Mouse (Mus musculus) gastrocnemius, postnatal 4 days (tissue): ENCODE measurements around the gene Itpr2. TPM values are rescaled to one million over a fixed set of nuclear protein-coding genes. Genes with fewer than 3 reads are reported as not detected.

ENCODE experiments used
- DNase-seq, 2 experiments: peaks; one replicate each; pipeline ENCODE4 v3.0.0; 2021 to 2022; ENCODE audit warnings: low spot score in 2 of 2, mixed read lengths in 2 of 2
- total RNA-seq, 2 experiments: library from RNA; stranded (reverse); gene quantifications; 2 replicates each; pipeline ENCODE4 v1.2.3; 2021

Itpr2 gene
- total RNA-seq, 2 experiments from 2014 or later = 18.9 to 22.3 TPM

DNA sequence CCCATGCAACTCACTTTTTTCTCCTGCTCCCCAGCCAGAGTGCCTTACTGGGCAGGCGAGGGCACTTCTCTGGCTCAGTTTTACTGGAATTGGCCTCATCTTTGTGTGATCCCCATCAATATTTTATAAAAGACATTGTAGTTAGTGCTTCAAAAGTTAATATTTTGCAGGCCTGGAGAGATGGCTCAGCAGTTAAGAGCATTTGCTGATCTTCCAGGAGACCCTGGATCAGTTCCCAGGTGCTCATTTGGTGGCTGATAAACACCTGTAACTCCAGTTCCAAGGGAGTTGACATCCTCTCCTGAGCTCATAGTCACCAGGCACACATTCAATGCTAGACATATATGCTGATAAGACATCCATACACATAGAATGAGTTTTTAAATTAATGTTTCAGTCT lies 376.4 kb downstream of the Itpr2 start:
- no peak for DNase-seq

DNA sequence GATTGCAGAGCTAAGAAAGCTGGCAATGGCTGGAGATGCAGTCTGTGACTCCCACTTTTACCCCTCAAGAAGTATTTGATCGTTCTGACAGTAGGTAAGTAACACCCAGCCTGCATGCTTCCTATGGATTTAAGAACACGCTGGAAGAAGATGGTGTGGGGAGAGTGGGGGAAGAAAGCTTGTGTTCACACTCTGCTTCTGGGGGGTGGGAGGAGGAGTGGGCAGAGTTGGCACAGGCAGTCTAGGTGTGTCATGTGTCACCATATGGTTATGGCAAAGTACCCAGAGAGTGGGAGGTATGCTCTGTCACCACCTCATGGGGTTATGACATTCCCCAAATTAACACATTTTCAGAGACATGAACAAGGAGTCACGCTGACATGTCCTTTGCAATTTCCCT lies 377.5 kb downstream of the Itpr2 start:
- DNase-seq = no peak

DNA sequence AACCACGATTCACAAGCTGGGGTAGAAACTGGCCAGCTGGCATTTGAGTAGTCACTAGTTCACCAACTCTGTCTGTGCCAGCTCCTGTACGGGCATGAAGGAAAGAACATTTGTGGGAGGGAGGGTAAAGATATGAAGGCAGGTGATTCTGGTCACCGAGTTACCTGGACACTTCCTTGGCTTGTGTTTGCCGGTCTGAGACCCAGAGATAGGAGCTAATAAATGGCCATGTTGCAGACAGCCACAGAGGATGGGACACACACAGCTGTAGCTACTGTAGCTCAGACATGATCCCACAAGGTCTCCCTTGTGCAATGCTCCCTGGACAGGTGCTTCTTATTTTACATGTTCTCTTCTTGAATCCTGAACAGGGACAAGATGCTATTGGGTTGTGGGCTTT lies 378.4 kb downstream of the Itpr2 start:
- DNase-seq = no peak

DNA sequence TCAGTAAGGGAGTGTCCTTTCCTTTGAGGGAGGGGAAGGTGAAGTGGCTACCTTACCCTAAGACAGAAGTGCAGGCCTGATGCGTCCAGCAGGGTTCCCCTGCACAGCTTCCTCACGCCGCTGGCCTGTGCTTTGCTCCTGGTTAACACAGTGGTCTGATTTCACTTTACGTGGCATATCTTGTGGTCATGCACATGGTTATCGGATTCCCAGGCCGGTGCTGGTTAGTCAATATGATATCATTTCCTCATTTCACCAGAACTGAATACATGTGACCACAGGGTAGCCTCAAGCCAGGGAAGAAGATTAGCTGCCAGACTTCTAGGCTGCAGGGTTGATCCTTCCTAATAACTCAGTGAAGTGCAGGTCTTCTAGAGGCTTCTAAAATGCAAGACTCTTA lies 381.9 kb downstream of the Itpr2 start:
- DNase-seq = no peak

DNA sequence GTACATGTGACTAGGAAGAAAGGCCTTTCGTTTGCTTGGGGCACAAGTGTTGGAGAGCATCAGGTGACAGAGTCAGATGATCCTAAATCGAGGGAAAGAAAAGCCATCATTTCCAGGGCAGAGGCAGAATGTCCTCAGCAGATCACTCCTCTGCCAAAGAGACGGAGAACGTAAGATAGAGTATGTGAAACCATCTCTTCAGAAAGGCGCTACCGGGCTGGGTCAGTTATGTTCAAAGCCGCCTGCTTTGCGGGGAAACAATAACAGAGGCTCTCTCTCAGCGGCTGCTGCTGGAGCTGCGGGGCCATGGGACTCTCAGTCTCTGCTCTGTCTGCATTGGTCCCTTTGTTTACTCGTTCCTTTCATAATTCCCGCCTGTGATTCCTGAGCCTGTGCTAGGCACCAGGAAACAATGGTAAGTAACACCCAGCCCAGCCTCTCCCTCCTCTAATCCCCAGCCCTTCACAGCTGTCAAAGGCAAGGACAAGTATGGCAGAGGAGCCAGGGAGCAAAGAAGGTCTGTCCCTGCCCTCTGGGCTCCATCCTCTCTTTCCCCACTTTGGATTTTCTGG lies 387.2 kb downstream of the Itpr2 start:
- no peak for DNase-seq

DNA sequence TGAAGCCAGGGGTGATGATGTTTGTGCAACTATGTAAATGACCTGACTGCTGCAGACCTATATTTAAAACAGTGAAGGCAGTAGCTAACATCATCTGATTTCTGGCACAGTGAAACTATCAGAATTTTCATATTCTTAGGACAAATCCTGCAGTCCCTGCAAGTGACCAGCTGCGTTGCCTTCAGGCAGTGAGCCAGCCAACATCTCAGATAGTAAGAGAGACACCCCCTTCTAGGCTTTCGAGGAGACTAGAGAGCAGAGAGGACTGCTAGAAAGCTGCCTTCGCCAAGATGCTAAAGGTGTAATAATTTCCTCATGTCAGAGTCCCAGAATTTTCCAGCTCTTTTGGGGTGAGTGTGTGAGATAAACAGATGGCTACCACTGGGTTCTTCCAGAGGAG lies 388.0 kb downstream of the Itpr2 start:
- DNase-seq = no peak

DNA sequence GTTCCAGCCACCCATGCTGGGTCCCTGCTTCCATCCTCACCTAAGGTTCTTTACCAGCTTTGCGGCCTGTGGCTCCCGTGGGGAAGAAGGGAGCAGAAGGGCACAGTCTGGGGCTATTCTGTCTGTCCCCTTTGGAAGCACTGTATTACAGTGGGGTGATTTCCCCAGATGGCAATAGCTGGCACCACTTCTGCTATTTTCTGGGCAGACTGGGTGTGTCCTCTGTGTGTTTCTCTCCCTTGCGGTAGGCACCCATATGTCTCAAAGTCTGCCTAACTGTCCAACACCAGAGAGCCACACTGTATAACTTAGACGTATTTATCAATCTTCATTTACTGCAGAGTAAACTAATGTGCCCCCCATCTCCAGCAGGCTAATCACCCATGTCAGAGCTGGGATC lies 388.9 kb downstream of the Itpr2 start:
- DNase-seq = no peak

DNA sequence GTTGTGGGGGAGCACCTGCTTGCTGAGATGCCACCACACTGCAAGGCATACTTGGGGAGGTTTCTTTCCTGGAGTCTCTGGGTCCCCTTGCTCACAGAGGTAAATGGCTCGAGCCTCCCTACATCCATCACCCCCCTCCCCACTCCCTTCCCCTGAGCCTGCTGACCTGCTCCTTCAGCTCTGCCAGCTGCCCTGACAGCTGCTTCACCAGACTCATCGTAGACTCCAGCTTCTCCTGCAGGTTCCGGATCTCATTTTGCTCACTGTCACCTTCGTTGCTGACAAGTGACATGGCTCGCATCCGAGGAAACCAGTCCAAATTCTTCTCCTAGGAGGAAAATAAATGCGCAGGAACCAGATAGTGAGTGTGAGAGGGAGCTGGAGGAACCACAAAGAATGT lies 389.8 kb downstream of the Itpr2 start:
- DNase-seq = no peak

DNA sequence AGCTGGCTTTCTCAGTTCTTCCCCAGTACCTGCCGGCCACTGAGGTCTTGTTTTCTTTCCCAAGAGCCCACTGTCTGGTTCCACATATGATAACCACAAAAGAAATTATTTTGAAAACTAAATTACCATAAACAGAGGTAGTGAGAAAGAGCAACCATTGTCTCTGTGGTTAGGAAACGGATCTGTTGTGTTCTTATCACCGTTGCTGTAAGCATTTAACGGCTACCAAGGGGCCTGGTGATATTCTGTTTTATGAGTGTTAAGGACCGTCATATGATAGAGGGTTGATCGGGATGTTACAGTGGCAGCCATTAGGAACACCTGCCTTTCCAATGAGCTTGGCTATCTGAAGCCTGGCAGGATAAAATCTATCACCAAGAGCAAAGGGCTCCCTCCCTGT lies 390.2 kb downstream of the Itpr2 start:
- DNase-seq = no peak

DNA sequence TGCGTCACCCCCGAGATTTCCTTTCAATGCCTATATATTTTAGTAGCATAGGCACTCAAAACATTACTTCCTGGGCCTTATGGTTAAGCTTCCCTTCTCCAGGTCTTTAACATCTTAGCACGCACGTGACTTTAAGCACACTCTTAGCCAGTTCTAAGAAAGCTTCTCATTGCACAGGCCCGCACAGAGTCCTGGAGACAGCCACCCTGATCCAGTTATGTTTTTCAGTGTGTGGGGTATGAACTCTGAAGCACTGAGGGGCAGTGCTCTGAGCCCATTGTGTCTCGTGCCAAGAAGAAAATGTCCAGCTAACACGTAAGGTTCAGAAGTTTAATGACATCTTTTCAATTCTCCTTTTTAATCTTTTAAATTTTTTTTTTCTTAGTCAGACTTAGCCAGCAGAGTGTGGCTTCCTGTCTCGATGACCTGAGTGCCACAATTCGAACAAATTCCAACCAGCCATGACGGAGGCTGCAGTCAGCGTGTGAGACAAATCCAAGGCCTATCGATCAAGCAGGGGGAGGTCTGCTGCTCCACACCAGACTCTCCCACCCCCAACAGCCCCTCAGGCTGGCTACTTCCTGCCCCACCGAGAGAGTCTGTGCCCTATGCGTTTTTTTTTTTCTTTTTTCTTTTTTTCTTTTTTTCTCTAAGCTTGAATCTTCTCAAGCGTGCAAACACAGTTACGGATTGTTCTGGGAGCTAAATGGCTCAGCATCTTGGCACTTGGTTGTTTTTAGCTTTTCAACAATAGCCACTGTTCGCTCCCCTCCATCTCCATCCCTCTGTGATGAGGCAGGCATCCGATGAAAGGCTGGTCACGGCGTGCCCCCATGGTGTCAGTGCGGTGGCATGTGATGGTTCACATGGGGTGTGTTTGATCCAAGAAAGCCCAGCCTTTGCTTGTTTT lies 390.9 kb downstream of the Itpr2 start:
- no peak for DNase-seq

DNA sequence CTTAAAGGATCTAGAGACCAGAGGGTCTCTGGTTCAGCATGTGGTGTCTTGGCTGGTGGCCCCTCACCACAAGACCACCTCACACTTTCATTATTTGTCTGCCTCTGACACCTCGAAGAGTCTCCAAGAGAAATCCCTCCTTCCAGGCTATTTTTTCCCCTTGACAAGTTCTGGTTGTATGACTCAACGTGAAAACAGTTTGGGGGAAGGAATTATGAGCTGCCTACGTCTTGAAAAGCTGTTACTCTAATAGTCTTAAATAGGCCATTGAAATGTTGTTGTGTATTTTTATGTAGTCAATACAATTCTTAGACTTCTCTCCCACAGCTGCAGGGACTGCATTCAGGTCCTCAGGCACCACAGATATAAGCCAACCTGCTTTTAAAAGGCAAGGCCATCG lies 391.6 kb downstream of the Itpr2 start:
- DNase-seq = no peak

DNA sequence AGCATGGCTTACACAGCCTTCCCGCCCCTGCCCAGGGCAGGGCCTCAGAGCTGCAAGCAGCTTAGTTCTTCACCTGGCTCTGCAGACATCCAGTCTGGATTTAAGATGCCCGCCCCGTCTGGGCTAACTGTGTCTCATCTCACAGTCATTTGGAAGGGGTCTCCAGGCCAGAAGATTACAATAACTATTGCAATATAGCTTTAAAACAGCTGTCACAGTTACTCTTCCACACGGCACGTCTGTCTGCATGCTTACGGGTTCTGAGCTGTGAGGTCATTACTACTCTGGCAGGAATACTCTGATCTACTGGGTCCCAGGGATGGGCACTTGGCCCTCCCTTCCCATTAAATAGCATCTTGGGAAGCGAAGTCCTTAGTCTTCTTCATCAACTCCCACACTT lies 393.3 kb downstream of the Itpr2 start:
- no peak for DNase-seq

DNA sequence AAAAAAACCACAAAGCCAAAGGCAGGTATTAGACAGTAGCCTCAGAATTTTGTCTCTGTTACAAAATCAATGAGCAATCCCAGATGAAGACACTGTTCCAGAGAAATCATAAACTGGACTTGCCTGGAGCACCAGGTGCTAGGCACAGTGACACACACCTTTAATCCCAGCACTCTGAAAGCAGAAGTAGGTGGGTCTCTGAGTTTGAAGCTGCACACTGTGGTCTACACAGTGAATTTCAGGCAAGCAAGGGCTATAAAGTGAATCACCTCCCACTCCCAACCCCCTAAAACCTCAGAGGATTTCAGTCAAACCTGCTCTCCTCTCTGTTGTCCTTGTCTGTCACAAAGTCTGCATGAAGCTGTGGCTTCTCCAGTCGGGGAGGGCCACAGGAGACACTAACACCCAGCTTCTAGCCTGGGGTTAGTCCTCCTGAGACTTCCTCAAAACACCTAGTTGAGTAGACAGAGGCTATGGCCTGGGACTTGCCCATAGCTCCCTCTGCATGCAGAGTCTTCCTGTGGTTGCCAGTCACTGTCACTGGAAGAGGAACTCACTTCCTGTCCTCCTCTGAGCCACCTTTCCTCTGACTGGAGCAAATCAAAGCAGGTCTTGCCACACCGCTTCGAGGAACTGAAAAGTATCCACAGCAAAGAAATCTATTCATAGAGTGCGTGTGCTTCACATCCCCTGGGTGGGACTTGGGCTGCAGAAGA lies 394.7 kb downstream of the Itpr2 start:
- DNase-seq = no peak

DNA sequence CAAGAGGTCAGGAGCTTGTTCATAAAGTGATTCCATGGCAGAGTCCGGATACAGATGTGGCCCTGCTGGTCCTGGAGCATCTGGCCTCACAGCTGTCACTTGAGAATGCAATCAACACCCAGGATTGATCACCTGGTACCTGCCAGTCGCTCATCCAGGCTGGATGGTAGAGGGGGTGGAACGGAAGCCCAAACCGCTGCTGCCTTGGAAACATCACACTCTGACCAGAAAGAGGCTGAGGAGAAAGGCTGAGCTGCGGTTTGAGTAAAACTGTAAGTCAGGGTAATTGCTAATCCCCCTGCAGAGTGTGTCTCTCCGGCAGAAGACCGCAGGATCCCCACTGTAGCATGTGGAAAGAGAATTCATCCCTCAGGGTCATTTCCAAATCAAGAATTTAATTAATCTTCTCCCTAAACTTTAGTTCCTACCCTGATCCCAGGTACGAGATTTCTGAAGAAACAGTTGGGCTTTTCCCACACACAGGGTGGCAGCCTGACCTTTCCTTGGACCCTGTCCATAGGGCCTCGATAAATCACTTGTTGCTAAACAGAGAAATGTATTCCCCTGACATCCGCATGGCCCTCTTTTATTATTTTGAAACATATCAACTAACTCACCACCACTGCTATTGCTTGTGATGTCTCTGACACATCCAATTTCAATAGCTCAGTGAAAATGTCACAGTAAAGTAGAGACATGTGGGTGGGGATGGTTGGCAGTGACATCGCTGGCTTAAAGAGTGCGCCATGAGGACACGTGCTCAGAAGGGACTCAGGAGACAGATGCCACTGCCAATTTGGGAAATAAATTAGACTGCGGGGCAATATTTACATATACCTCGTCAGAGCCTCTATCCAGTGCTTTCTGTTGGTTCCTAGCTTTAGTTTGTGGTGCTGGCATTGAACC lies 418.7 kb downstream of the Itpr2 start:
- DNase-seq = no peak

DNA sequence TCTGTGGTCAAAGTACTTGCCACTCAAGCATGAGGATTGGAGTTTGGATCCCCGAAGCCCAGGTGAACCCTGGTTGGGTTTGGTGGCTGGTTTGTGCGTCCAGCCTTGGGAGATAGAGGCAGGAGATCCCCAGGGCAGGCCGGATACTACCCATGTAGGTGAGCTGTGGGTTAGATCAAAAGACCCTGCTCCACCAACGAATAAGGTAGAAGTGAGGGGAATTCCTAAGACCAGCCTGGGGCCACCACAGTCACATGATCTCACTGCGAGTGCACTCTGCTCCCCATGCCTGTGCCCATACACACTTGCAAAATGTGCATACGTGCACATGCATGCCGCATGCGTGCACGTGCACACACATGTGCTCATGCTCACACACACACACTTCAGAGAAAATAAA lies 419.5 kb downstream of the Itpr2 start:
- no peak for DNase-seq

DNA sequence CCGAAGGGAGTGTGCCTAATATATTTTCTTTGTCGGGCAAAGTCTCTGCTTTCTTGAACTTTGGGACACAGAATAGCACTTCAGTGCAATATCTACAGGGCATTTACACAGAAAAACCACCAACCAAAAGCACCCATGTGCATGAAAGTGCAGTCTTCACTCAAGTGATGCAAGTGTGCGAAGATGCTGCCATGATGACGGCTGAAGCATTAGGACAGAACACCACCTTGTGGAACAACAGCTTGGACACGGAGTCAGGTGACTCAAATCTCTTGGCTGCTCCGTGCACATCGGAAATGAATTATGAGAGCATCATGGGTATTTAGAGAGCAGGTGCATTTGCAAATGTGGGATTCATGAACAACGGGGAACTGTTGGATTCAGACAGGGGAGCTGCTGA lies 420.4 kb downstream of the Itpr2 start:
- no peak for DNase-seq

DNA sequence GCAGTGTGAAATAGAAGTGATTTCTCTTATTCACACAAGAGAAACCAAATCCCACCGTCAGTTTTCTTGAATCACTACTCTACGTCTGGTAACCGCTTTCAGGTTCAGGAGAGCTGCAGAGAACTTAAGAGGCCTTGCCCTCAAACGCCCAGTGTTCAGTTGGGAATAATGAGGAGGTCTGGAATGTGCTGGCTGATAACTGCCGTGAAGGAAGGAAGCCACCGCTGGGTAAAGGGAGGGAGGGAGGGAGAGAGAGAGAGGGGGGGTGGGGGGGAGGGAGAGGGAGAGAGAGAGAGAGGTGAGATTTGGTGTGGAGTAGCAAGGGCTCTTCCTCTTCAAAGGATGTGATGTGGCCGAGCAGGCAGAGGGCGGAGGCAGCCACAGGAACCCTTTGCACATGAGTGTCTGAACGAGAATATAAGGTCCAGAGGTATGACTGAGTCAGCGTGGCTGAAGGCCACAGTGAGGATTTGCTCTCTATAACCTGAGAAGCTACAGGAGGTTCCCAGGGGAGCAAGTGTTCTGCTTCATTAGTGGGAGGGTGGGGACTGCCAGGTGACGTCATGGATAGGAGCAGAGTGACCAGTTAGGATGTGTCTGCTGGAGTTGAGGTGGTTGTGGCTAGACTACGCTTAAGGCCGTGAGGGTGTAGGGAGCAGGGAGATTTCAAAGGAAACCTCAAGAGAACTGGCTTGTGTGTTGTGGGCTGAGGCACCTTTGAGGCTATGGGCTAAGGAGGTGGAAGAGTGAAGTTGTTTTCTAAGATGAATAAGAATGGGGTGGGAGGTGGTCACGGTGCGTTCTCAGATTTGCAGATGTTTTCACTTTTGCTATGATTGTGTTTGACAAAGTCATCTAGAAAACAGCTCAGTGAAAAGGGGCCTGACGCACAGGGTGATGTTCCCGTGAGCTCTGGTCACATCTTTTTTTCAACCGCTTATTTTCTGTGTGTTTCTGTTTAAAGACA lies 421.2 kb downstream of the Itpr2 start:
- no peak for DNase-seq

DNA sequence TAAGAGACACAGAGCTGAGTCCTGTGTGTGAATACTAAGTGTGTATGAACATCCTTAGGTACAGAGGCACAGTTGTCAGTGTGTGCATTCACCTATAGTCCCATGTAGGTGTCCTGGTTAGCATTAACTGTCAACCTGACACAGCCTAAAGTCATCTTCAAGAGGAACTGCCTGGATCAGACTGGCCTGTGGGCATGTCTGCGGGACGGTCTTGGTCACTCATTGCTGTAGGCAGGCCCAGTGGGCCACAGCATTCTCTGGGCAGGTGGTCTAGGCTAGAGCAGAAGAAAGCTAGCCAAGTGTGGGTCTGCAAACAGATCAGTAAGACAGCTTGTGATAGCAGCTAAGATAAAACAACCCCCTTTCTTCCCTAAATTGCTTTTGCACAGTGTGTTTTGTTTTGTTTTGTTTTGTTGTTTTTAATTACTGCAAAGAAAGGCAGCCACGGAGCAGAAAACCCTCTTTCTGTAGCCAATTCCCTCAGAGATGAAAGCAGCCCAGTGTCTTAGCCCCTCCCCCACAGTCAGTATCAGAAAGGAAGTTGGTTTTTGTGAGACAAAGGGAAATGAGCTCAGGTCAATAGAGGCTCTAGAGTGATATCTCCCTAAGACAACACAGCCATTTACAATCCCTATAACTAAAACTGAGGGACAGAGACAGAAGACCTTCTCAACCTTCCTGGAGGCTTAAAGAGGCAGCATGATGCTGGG lies 422.1 kb downstream of the Itpr2 start:
- DNase-seq = no peak

DNA sequence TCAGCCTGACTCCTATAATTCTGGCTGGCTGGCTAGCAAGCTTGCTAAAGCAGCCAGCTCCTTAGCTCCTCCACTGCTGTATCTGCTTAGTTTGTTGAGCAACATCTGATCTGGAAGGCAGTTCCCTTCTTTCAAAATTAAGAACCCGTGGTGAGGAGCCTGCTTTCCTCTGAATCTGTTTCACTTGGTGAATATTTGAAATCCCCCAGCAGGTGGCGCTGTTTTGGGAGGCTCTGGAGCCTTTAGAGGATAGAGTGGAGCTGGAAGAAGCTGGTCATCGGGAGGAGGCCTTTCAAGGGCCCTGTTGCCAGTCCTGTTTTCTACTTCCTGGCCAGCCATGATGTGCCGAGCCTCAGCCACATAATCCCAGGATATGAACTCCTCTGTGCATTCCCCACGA lies 422.8 kb downstream of the Itpr2 start:
- peak; percentile 73 to 84 for DNase-seq
